Mouse (Mus musculus) liver, embryonic 14.5 days (tissue): ENCODE results near the gene Flvcr1. TPM values are rescaled to one million over a fixed set of nuclear protein-coding genes. Genes with fewer than 3 reads are reported as not detected.
"Not testable (repeated sequence)": the region's sequence is repeated elsewhere in the genome, so short reads cannot be mapped to it uniquely, and the experiment has no call there.

ENCODE experiments used
- ATAC-seq: fragments of 200-750 bp; cut with Nextera tagmentation; 2 replicates; pipeline ENCODE4 v1.8.0; 2017; ENCODE audit warnings: moderate number of reproducible peaks, mild to moderate bottlenecking, moderate library complexity; ENCODE audit not compliant: insufficient read depth
- DNase-seq, 3 experiments: peaks; one replicate each; pipeline ENCODE4 v3.0.0-alpha.2; 2012 to 2013; ENCODE audit warnings: low read depth in 3 of 3, low spot score in 3 of 3
- H3K27ac ChIP-seq: fragments of 300-500 bp; sonication (generic); 2 replicates; pipeline ENCODE4 v1.5.1; 2014; ENCODE audit warnings: moderate library complexity, mild to moderate bottlenecking, control low read depth, inconsistent platforms
- H3K27me3 ChIP-seq: fragments of 300-500 bp; sonication (generic); 2 replicates; pipeline ENCODE4 v1.6.1; 2014; ENCODE audit warnings: mild to moderate bottlenecking, low read length, moderate library complexity; ENCODE audit not compliant: control insufficient read depth, insufficient read depth
- H3K36me3 ChIP-seq: fragments of 300-500 bp; sonication (generic); replicated peaks from 2 replicates; pipeline ENCODE4 v1.6.1; 2014; ENCODE audit warnings: low read depth; ENCODE audit not compliant: control insufficient read depth, insufficient read depth
- H3K4me1 ChIP-seq, 2 experiments: fragments of 200-500 bp in 1 of 2; fragments of 300-500 bp in 1 of 2; sonication (generic) in 1 of 2; replicated peaks; 2 replicates each; pipeline ENCODE4 v1.6.1; 2012 to 2014; ENCODE audit warnings: antibody characterized with exemption in 1 of 2, inconsistent platforms in 1 of 2, low read length in 1 of 2; ENCODE audit not compliant: control insufficient read depth in 2 of 2, insufficient read depth in 2 of 2
- H3K4me2 ChIP-seq: fragments of 300-500 bp; sonication (generic); 2 replicates; pipeline ENCODE4 v1.6.1; 2014; ENCODE audit warnings: low read depth, mild to moderate bottlenecking, control low read depth, moderate library complexity
- H3K4me3 ChIP-seq, 2 experiments: fragments of 200-500 bp in 1 of 2; fragments of 300-500 bp in 1 of 2; sonication (generic) in 1 of 2; 2 replicates each; pipeline ENCODE4 v1.5.1; 2012 to 2014; ENCODE audit warnings: low read depth in 2 of 2, low read length in 2 of 2, mild to moderate bottlenecking in 2 of 2, control low read depth in 1 of 2, inconsistent platforms in 1 of 2, moderate library complexity in 1 of 2; ENCODE audit not compliant: insufficient read depth in 1 of 2
- H3K9ac ChIP-seq: fragments of 300-500 bp; sonication (generic); replicated peaks from 2 replicates; pipeline ENCODE4 v1.6.1; 2014; ENCODE audit warnings: mild to moderate bottlenecking, control low read depth, moderate library complexity
- H3K9me3 ChIP-seq: fragments of 300-500 bp; sonication (generic); 2 replicates; pipeline ENCODE4 v1.6.1; 2016; ENCODE audit warnings: low read length, mixed read lengths; ENCODE audit not compliant: control insufficient read depth
- CTCF ChIP-seq: IDR thresholded peaks from 2 replicates; pipeline ENCODE4 v1.5.1; 2016; ENCODE audit warnings: antibody characterized with exemption, low read depth, control low read depth
- EP300 ChIP-seq: IDR thresholded peaks from 2 replicates; pipeline ENCODE4 v1.6.1; 2016; ENCODE audit warnings: antibody characterized with exemption, low read depth
- WGBS: fragments of 180-500 bp; shearing (Covaris S2); extraction: QIAGEN DNeasy Blood & Tissue Kit; methylation state at CpG from one replicate; pipeline ENCODE4 v1.1.7; 2014; ENCODE audit not compliant: insufficient replicate concordance; 5-methylcytosine and 5-hydroxymethylcytosine counted together
- polyA plus RNA-seq, 2 experiments: library from polyadenylated mRNA; depleted of rRNA in 1 of 2; stranded (reverse) in 1 of 2; unstranded in 1 of 2; fragments of >200 nt; fragmentation: Nextera tagmentation in 1 of 2; extraction: Ambion mirVana in 1 of 2; gene quantifications; 2 replicates each; pipeline versions ENCODE4 v1.2.1 to v1.2.3; 2012 to 2014

Flvcr1 gene
- polyA plus RNA-seq, 2 experiments, result 4.9 to 6.4 TPM

DNA sequence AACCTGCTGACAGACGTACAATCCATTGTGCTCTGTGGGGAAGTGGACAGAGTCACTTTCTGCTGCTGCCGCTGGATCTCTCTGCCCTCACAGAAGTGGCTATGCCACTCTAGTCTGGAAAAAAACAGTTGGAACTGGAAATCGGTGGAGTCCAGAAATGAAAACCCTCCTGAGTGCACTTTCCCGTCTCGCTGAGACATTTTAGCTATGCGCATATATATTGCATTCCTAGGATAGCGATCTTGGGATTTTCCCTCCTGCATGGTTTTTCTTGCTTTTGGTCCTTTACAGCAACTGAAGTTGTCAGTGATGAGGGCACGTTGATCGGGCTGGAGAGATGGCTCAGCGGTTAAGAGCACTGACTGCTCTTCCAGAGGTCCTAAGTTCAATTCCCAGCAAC, 4.2 kb upstream of the Flvcr1 start:
- Histone ChIP-seq H3K4me2 (no peak overlapping the region), H3K36me3 (no peaks in the 10 kb centered on the region), H3K27me3 (no peaks in the 10 kb centered on the region), H3K4me1 (peaks cover 3 to 8% of the 10 kb centered on the region in 2 experiments; a peak in 3 of 4 replicates), H3K9me3 (no peaks in the 10 kb centered on the region), H3K27ac (no peak overlapping the region), H3K9ac (no peak overlapping the region), H3K4me3 (no peak overlapping the region)
- DNase-seq (no peak), ATAC-seq (no peak)
- WGBS, result 58% methylated on average over 10 of the region's 10 CpGs
- TF ChIP-seq CTCF (no peak), EP300 (no peak)

DNA sequence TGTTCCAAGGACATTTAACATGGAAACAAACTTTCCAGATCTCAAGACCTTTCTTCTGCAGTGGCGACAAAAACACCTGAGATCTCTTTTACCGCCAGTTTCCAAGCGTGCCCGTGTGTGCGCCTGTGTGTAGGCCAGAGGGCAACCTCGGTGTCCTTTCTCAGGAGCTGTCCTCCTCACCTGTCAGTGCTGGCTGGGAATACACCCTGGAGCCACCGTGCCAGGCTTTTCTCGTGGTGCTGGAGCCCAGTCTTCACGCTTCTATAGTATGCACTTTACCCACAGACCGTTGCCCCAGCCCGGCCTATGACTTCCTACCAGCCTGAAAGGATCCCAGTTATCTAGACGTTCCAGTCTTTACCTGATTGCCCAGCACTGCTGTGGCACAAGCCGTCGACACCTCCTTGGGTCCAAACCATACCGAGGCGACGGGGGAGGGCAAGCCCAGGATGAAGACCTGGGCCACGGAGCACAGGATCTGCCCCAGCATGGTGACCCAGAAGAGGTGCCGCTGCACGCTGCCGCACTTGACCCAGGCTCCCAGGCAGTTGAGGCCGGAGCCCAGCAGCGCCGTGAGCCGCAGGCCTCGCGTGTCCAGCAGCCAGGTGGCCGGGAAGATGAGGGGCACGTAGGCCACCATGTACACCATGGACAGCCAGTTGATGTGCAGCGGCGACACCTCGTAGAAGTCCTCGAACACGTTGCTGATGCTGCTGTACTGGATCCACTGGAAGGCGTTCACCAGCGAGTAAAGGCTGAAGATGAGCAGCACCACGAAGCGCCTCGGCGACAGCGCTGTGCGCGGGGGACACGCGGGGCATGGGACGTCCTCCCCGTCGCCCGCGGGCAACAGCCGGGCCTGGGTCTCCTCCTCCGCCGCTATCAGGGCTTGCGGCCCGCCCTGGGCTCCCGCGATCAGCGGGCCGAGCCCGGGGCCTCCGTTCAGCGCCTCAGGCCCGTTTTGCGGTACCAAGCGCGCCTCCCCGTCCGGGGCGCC, 644 bp downstream of the Flvcr1 start:
- H3K4me3 ChIP-seq, result peak overlapping the region; percentile 68 to 69
- H3K36me3 ChIP-seq, result no peaks in the 10 kb centered on the region
- peak overlapping the region; percentile 17 for H3K27ac ChIP-seq
- H3K27me3 ChIP-seq, result no peaks in the 10 kb centered on the region
- no peak for DNase-seq
- peaks cover 3 to 9% of the 10 kb centered on the region in 2 experiments for H3K4me1 ChIP-seq
- peak overlapping the region; percentile 57 for H3K9ac ChIP-seq
- peak overlapping the region; percentile 79 for H3K4me2 ChIP-seq
- 4% methylated on average over 69 of the region's 69 CpGs for WGBS
- TF ChIP-seq EP300 (no peak), CTCF (no peak)
- peak; percentile 55 for ATAC-seq
- H3K9me3 ChIP-seq, result no peaks in the 10 kb centered on the region

DNA sequence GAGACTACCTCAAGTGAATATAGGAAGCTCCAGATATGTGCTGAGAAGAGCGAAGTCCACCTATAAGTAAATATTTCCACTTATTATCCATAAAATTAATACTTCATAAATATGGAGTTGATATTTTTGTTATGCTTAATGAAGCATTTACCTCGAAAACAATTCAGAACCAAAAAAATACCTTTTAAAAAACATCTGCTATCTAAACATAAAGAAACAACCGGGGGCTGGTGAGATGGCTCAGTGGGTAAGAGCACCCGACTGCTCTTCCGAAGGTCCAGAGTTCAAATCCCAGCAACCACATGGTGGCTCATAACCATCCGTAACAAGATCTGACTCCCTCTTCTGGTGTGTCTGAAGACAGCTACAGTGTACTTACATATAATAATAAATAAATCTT, 2.2 kb downstream of the Flvcr1 start:
- not testable (repeated sequence) for H3K9me3 ChIP-seq, H3K9ac ChIP-seq, H3K36me3 ChIP-seq, H3K27ac ChIP-seq, DNase-seq, ATAC-seq, H3K27me3 ChIP-seq, H3K4me3 ChIP-seq, H3K4me2 ChIP-seq, H3K4me1 ChIP-seq
- 79% methylated on average over 5 of the region's 6 CpGs for WGBS

DNA sequence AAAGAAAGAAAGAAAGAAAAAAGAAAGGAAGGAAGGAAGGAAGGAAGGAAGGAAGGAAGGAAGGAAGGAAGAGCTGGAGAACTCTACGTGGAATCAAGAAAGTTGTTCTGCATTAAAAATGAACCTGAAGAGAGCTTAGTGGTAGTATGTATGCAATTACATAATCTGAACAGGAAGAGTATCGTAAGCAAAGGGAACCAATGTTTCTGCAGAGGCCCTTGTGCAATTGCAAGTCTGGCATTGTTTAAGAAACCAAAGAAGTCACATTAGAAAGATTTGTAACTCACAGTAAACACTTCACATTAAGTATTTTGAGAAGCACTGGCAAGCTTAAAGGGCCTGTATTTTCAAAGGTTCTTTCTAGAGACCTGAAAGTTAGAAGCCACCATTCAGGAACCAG, 2.8 kb downstream of the Flvcr1 start:
- Histone ChIP-seq H3K27me3 (no peaks in the 10 kb centered on the region), H3K9ac (no peak overlapping the region), H3K36me3 (no peaks in the 10 kb centered on the region), H3K4me2 (no peak overlapping the region; the same call in 1 of the 2 replicates), H3K4me1 (peaks cover 3 to 9% of the 10 kb centered on the region in 2 experiments), H3K9me3 (no peaks in the 10 kb centered on the region), H3K27ac (no peak overlapping the region), H3K4me3 (no peak overlapping the region)
- TF ChIP-seq CTCF (no peak), EP300 (no peak)
- DNase-seq (no peak), ATAC-seq (no peak)
- WGBS, result 63% methylated on average over 2 of the region's 2 CpGs

DNA sequence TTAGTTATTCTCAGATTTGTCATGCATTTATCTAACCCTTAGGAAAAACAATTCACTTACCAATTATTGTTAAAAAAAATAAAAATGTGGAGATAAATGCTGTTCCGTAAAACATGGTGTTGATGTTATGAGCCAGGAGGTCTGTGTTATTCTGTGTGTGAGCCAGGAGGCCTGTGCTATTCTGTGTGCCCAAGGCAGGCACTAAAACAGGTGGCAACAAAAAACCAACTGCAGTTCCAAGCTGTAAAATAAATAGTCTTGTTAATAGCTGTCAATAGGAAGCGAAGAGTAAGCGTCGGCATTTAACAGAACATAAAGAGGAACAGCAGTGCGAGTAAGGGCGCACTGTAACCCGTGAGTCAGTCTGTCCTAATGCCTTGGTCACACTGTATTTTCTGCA, 4.9 kb downstream of the Flvcr1 start:
- no peak for TF ChIP-seq CTCF
- TF ChIP-seq EP300, result no peak
- no peaks in the 10 kb centered on the region for H3K9me3 ChIP-seq
- no peak for DNase-seq
- ATAC-seq, result no peak
- WGBS, result 82% methylated on average over 7 of the region's 7 CpGs
- no peak overlapping the region for H3K9ac ChIP-seq
- no peak overlapping the region for H3K4me3 ChIP-seq
- H3K27ac ChIP-seq, result no peak overlapping the region
- no peaks in the 10 kb centered on the region for H3K27me3 ChIP-seq
- H3K4me1 ChIP-seq, result peaks cover 0 to 2% of the 10 kb centered on the region in 2 experiments; a peak in 3 of 4 replicates
- H3K4me2 ChIP-seq, result no peak overlapping the region
- H3K36me3 ChIP-seq, result no peaks in the 10 kb centered on the region
